Mouse (Mus musculus) embryonic facial prominence, embryonic 11.5 days (tissue): ENCODE measurements at regions not wholly inside any gene's neighbourhood (a gene's known extent, or its start where the extent isn't known, plus 50 kb on each side); places are given as distances from the start of the nearest gene placed in this dataset.

Experiments
- ATAC-seq: fragments of 200-750 bp; cut with Nextera tagmentation; replicated peaks from 2 replicates; pipeline ENCODE4 v1.8.0; 2017; ENCODE audit warnings: low read depth; ENCODE audit not compliant: insufficient number of reproducible peaks, low FRiP score, low TSS enrichment
- DNase-seq: peaks from one replicate; pipeline ENCODE4 v3.0.0-alpha.2; 2015; ENCODE audit warnings: low spot score
- H3K27ac ChIP-seq: fragments of 300-500 bp; sonication (generic); replicated peaks from 2 replicates; pipeline ENCODE4 v1.5.1; 2014; ENCODE audit warnings: mild to moderate bottlenecking, low read depth, low read length, control low read depth
- H3K27me3 ChIP-seq: fragments of 300-500 bp; sonication (generic); 2 replicates; pipeline ENCODE4 v1.6.1; 2014; ENCODE audit warnings: mild to moderate bottlenecking, low read length, moderate library complexity, mixed read lengths; ENCODE audit not compliant: control insufficient read depth, insufficient read depth
- H3K36me3 ChIP-seq: fragments of 300-500 bp; sonication (generic); replicated peaks from 2 replicates; pipeline ENCODE4 v1.6.1; 2014; ENCODE audit warnings: low read depth, mild to moderate bottlenecking, low read length, moderate library complexity, mixed read lengths; ENCODE audit not compliant: control insufficient read depth, insufficient read depth
- H3K4me1 ChIP-seq: fragments of 300-500 bp; sonication (generic); 2 replicates; pipeline ENCODE4 v1.6.1; 2014; ENCODE audit warnings: low read length, mixed read lengths; ENCODE audit not compliant: control insufficient read depth, insufficient read depth
- H3K4me2 ChIP-seq: fragments of 300-500 bp; sonication (generic); 2 replicates; pipeline ENCODE4 v1.6.1; 2014; ENCODE audit warnings: low read depth, mild to moderate bottlenecking, control low read depth, low read length, moderate library complexity
- H3K4me3 ChIP-seq: fragments of 300-500 bp; sonication (generic); 2 replicates; pipeline ENCODE4 v1.5.1; 2014; ENCODE audit warnings: low read depth, low read length, control low read depth
- H3K9ac ChIP-seq: fragments of 300-500 bp; sonication (generic); replicated peaks from 2 replicates; pipeline ENCODE4 v1.6.1; 2014; ENCODE audit warnings: mild to moderate bottlenecking, control low read depth, low read length
- H3K9me3 ChIP-seq: fragments of 300-500 bp; sonication (generic); replicated peaks from 2 replicates; pipeline ENCODE4 v1.6.1; 2016; ENCODE audit warnings: mild to moderate bottlenecking, low read length, inconsistent platforms, mixed read lengths; ENCODE audit not compliant: control insufficient read depth
- WGBS: fragments of 180-500 bp; shearing (Covaris S2); extraction: QIAGEN DNeasy Blood & Tissue Kit; methylation state at CpG from one replicate; pipeline ENCODE4 v1.1.7; 2014; 5-methylcytosine and 5-hydroxymethylcytosine counted together

GRCm38 (mm10) chr8:86351545-86352190, 228.8 kb downstream of the Abcc12 start:
- ATAC-seq (no peak), DNase-seq (no peak)
- Histone ChIP-seq H3K4me2 (no peak overlapping the region), H3K36me3 (no peaks in the 10 kb centered on the region), H3K27me3 (no peaks in the 10 kb centered on the region), H3K4me3 (no peak overlapping the region), H3K4me1 (no peaks in the 10 kb centered on the region), H3K9ac (no peak overlapping the region), H3K27ac (no peak overlapping the region), H3K9me3 (no peaks in the 10 kb centered on the region)
- 86% methylated on average over 7 of the region's 7 CpGs for WGBS

GRCm38 (mm10) chr8:86350128-86350527, 230.4 kb downstream of the Abcc12 start:
- DNase-seq (no peak), ATAC-seq (no peak)
- Histone ChIP-seq H3K36me3 (no peaks in the 10 kb centered on the region), H3K4me2 (no peak overlapping the region), H3K4me3 (no peak overlapping the region), H3K4me1 (no peaks in the 10 kb centered on the region), H3K27ac (no peak overlapping the region), H3K9ac (no peak overlapping the region), H3K9me3 (no peaks in the 10 kb centered on the region), H3K27me3 (no peaks in the 10 kb centered on the region)
- WGBS = 85% methylated on average over 2 of the region's 2 CpGs

GRCm38 (mm10) chr8:86342016-86342684, 238.3 kb downstream of the Abcc12 start:
- Histone ChIP-seq H3K27ac (no peak overlapping the region), H3K27me3 (no peaks in the 10 kb centered on the region), H3K36me3 (no peaks in the 10 kb centered on the region), H3K9me3 (no peaks in the 10 kb centered on the region), H3K4me2 (no peak overlapping the region), H3K4me1 (no peaks in the 10 kb centered on the region), H3K9ac (no peak overlapping the region), H3K4me3 (no peak overlapping the region)
- DNase-seq (no peak), ATAC-seq (no peak)
- WGBS = 77% methylated on average over 8 of the region's 8 CpGs

- H3K27me3 ChIP-seq = no peaks in the 10 kb centered on the region
- WGBS = 90% methylated on average over 18 of the region's 18 CpGs
- no peaks in the 10 kb centered on the region for H3K9me3 ChIP-seq
- DNase-seq (no peak), ATAC-seq (no peak)
- H3K4me2 ChIP-seq = no peak overlapping the region
- H3K4me1 ChIP-seq = no peaks in the 10 kb centered on the region
- no peak overlapping the region for H3K27ac ChIP-seq
- H3K4me3 ChIP-seq = no peak overlapping the region
- no peak overlapping the region for H3K9ac ChIP-seq
- no peaks in the 10 kb centered on the region for H3K36me3 ChIP-seq
These were observed 241.8 kb downstream of the Abcc12 start for GRCm38 (mm10) chr8:86338574-86339264.

GRCm38 (mm10) chr8:86331383-86331782, 249.1 kb downstream of the Abcc12 start:
- ATAC-seq = no peak
- 81% methylated on average over 6 of the region's 6 CpGs for WGBS

GRCm38 (mm10) chr8:86328626-86329025, 251.9 kb downstream of the Abcc12 start:
- DNase-seq (no peak), ATAC-seq (no peak)
- Histone ChIP-seq H3K9me3 (no peaks in the 10 kb centered on the region), H3K4me1 (no peaks in the 10 kb centered on the region), H3K36me3 (no peaks in the 10 kb centered on the region), H3K27me3 (no peaks in the 10 kb centered on the region), H3K4me3 (no peak overlapping the region), H3K9ac (no peak overlapping the region), H3K27ac (no peak overlapping the region), H3K4me2 (no peak overlapping the region)
- 55% methylated on average over 7 of the region's 7 CpGs for WGBS

More at GRCm38 (mm10) chr8:86331383-86331782, 249.1 kb downstream of the Abcc12 start:
- H3K9me3 ChIP-seq = no peaks in the 10 kb centered on the region
- no peaks in the 10 kb centered on the region for H3K36me3 ChIP-seq
- H3K4me2 ChIP-seq = no peak overlapping the region
- H3K27ac ChIP-seq = no peak overlapping the region
- no peak overlapping the region for H3K9ac ChIP-seq
- H3K27me3 ChIP-seq = no peaks in the 10 kb centered on the region
- no peak for DNase-seq
- H3K4me3 ChIP-seq = no peak overlapping the region
- H3K4me1 ChIP-seq = no peaks in the 10 kb centered on the region

GRCm38 (mm10) chr8:86327982-86328381, 252.5 kb downstream of the Abcc12 start:
- H3K9me3 ChIP-seq = no peaks in the 10 kb centered on the region
- H3K9ac ChIP-seq = no peak overlapping the region
- DNase-seq (no peak), ATAC-seq (no peak)
- no peaks in the 10 kb centered on the region for H3K27me3 ChIP-seq
- WGBS = 78% methylated on average over 3 of the region's 3 CpGs
- no peak overlapping the region for H3K4me2 ChIP-seq
- H3K4me3 ChIP-seq = no peak overlapping the region
- H3K27ac ChIP-seq = no peak overlapping the region
- no peaks in the 10 kb centered on the region for H3K4me1 ChIP-seq
- no peaks in the 10 kb centered on the region for H3K36me3 ChIP-seq

GRCm38 (mm10) chr8:86325040-86325439, 255.4 kb downstream of the Abcc12 start:
- no peak overlapping the region for H3K27ac ChIP-seq
- WGBS = 84% methylated on average over 7 of the region's 7 CpGs
- no peak for ATAC-seq

More at GRCm38 (mm10) chr8:86325040-86325439, 255.4 kb downstream of the Abcc12 start:
- Histone ChIP-seq H3K9me3 (no peaks in the 10 kb centered on the region), H3K9ac (no peak overlapping the region), H3K4me2 (no peak overlapping the region), H3K36me3 (no peaks in the 10 kb centered on the region), H3K4me1 (no peaks in the 10 kb centered on the region), H3K27me3 (no peaks in the 10 kb centered on the region), H3K4me3 (no peak overlapping the region)
- DNase-seq = no peak
